In genomic region chrX:56454671-56455371, GRCm38 (mm10) we compare ENCODE assay signal across 8 mouse cellular contexts. TPM values are rescaled to one million over a fixed set of nuclear protein-coding genes. Genes with fewer than 3 reads are reported as not detected.
DNase-seq lines count a peak whose midpoint lies in the region; ATAC-seq and TF ChIP-seq lines count a peak whose summit lies in the region.

TSS of gene Ints6l (plus strand) at chrX:56454857.

- peak within 1 kb of the TSS; percentile 96 for H3K27ac ChIP-seq in bone marrow, adult 2 months (ENCODE audit: control insufficient read depth, insufficient read depth, low read depth, low read length, poor library complexity)
- peak within 1 kb of the TSS; percentile 93 for H3K27ac ChIP-seq in embryonic facial prominence, embryonic 15.5 days (replicated peaks)
- peak within 1 kb of the TSS; percentile 92 for H3K27ac ChIP-seq in kidney, embryonic 14.5 days (ENCODE audit: low read depth, low read length)
- peak within 1 kb of the TSS; percentile 96 for H3K27ac ChIP-seq in limb, embryonic 15.5 days

- no peak for TF ChIP-seq CTCF in bone marrow, adult 2 months (IDR thresholded peaks at IDR 0.05; ENCODE audit: control insufficient read depth, insufficient read depth, low read length)

- H3K4me2 ChIP-seq in embryonic facial prominence, embryonic 15.5 days (replicated peaks) = peak within 1 kb of the TSS; percentile 52
- H3K4me2 ChIP-seq in kidney, embryonic 14.5 days (replicated peaks; ENCODE audit: low read depth, low read length) = peak within 1 kb of the TSS; percentile 42
- peak within 1 kb of the TSS; percentile 49 for H3K4me2 ChIP-seq in limb, embryonic 15.5 days

- peak; percentile 85 for ATAC-seq in embryonic facial prominence, embryonic 15.5 days (ENCODE audit: insufficient number of reproducible peaks, low FRiP score, low TSS enrichment, low read depth)
- peak; percentile 86 for ATAC-seq in kidney, embryonic 14.5 days (ENCODE audit: low FRiP score, low TSS enrichment)
- ATAC-seq in limb, embryonic 15.5 days (ENCODE audit: insufficient number of reproducible peaks, low FRiP score, low TSS enrichment, low read depth) = peak; percentile 78

- peak; percentile 98 for TF ChIP-seq POLR2A in bone marrow, adult 2 months (IDR thresholded peaks at IDR 0.05; ENCODE audit: borderline replicate concordance, control insufficient read depth, low read depth, low read length)

- H3K9ac ChIP-seq in embryonic facial prominence, embryonic 15.5 days = peak within 1 kb of the TSS; percentile 53
- peak within 1 kb of the TSS; percentile 77 for H3K9ac ChIP-seq in kidney, embryonic 14.5 days (ENCODE audit: low read depth, low read length)
- peak within 1 kb of the TSS; percentile 66 for H3K9ac ChIP-seq in limb, embryonic 15.5 days

- no peaks in the 10 kb centered on the region for H3K9me3 ChIP-seq in embryonic facial prominence, embryonic 15.5 days (replicated peaks)
- no peaks in the 10 kb centered on the region for H3K9me3 ChIP-seq in kidney, embryonic 14.5 days (ENCODE audit: control insufficient read depth, low read length)
- H3K9me3 ChIP-seq in limb, embryonic 15.5 days = no peaks in the 10 kb centered on the region

- peak; percentile 92 for DNase-seq in 416B (ENCODE audit: low read depth)
- DNase-seq in heart, adult 9 months (ENCODE audit: low spot score in 2 of 2) = peak; percentile 81 to 89
- DNase-seq in monocyte, adult 2 months (ENCODE audit: low read depth in 1 of 2, low spot score in 2 of 2) = peak; percentile 30 to 38
- peak; percentile 83 to 86 for DNase-seq in spleen, postnatal 36 days (ENCODE audit: low spot score in 2 of 2)

- no peaks in the 10 kb centered on the region for H3K36me3 ChIP-seq in embryonic facial prominence, embryonic 15.5 days
- H3K36me3 ChIP-seq in kidney, embryonic 14.5 days (ENCODE audit: control insufficient read depth, insufficient read depth, low read length) = no peaks in the 10 kb centered on the region
- H3K36me3 ChIP-seq in limb, embryonic 15.5 days = no peaks in the 10 kb centered on the region

- H3K27me3 ChIP-seq in embryonic facial prominence, embryonic 15.5 days = no peaks in the 10 kb centered on the region
- H3K27me3 ChIP-seq in kidney, embryonic 14.5 days (ENCODE audit: control insufficient read depth, insufficient read depth, low read length) = no peaks in the 10 kb centered on the region
- H3K27me3 ChIP-seq in limb, embryonic 15.5 days = no peaks in the 10 kb centered on the region

- peak within 1 kb of the TSS; percentile 91 for H3K4me3 ChIP-seq in bone marrow, adult 2 months (replicated peaks; ENCODE audit: control insufficient read depth, low read depth, low read length)
- peak within 1 kb of the TSS; percentile 57 for H3K4me3 ChIP-seq in embryonic facial prominence, embryonic 15.5 days (replicated peaks)
- peak within 1 kb of the TSS; percentile 60 for H3K4me3 ChIP-seq in kidney, embryonic 14.5 days (ENCODE audit: low read length)
- H3K4me3 ChIP-seq in limb, embryonic 15.5 days = peak within 1 kb of the TSS; percentile 57

- WGBS in bone marrow, adult 2 months = 10% methylated on average over 21 of the region's 22 CpGs
- WGBS in embryonic facial prominence, embryonic 15.5 days = 8% methylated on average over 22 of the region's 22 CpGs
- 34% methylated on average over 22 of the region's 22 CpGs for WGBS in kidney, embryonic 14.5 days
- WGBS in limb, embryonic 15.5 days = 17% methylated on average over 21 of the region's 22 CpGs

- H3K4me1 ChIP-seq in bone marrow, adult 2 months (ENCODE audit: control insufficient read depth, insufficient read depth, low read length) = no peaks in the 10 kb centered on the region; the same call in 1 of the 2 replicates
- H3K4me1 ChIP-seq in embryonic facial prominence, embryonic 15.5 days = no peaks in the 10 kb centered on the region
- H3K4me1 ChIP-seq in kidney, embryonic 14.5 days (ENCODE audit: control insufficient read depth, insufficient read depth, low read length) = no peaks in the 10 kb centered on the region
- H3K4me1 ChIP-seq in limb, embryonic 15.5 days = no peaks in the 10 kb centered on the region

RNA-seq across cellular contexts. Expression of gene Ints6l, which starts in this region (rescaled TPM):
- polyA plus RNA-seq in bone marrow, adult 2 months (2011; ENCODE audit: insufficient read depth, insufficient read length, low replicate concordance, missing spikeins) = 72.1 and 119 TPM in 2 replicates
- polyA plus RNA-seq in embryonic facial prominence, embryonic 15.5 days (2015; fragmentation: Nextera tagmentation; extraction: Ambion mirVana) = 30.1 and 30.8 TPM in 2 replicates
- 25.6 and 28.8 TPM in 2 replicates for polyA plus RNA-seq in kidney, embryonic 14.5 days (2014; fragmentation: Nextera tagmentation; extraction: Ambion mirVana)
- 28.8 and 29.7 TPM in 2 replicates for polyA plus RNA-seq in limb, embryonic 15.5 days (2015; fragmentation: Nextera tagmentation; extraction: Ambion mirVana)

Comparison
In these comparisons a context has a peak if more than half of its experiments do, and no peak if none do; other contexts are left out.
1. Peak in every context shown above with its lines: DNase-seq, ATAC-seq, H3K4me3 ChIP-seq and H3K27ac ChIP-seq.
2. DNase-seq: peak in every context shown above with its lines; median percentile 92 in 416B; 85 in heart, adult 9 months; 84 in spleen, postnatal 36 days; 34 in monocyte, adult 2 months.